Comparison of ENCODE assay signal across 8 mouse cellular contexts in the genomic region with DNA sequence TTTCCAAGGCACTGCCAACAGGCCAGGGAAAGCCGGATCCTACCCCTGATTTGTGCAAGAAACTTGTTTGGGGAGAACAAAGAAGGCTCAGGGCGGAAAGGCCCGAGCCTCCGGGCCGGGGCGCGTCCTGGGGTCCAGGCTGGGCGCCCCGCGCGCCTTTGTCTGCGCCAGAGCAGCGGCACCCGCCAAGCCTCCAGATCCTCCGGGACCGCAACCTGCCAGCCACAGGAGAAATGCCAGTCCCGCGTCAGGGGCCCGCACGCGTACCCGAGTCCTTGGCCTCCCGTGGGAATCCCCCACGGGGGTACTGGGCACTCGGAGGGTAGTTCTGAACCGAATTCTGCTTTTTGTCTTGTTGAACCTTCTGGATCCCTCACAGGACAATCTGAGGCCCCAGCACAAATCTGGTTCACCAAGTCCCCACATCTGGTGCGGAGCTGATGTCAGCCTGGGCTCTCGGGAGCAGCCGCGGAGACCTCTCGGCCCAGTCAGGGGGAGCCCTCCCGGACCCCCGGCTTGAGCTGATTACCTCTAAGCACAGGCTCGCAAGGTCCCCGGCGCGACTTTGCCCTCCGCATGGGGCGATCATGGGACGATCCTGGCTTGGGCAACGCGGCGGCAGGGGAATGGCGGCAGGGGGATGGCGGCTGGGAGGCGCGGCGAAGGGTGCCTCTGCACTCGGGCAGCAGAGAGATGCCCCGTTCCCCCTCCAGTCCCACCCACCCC. TPM values are rescaled to one million over a fixed set of nuclear protein-coding genes. Genes with fewer than 3 reads are reported as not detected.
A peak's percentile ranks its signal among the peaks of the same experiment; 100 is the strongest.
DNase-seq lines count a peak whose midpoint lies in the region; ATAC-seq and TF ChIP-seq lines count a peak whose summit lies in the region.

No protein-coding gene starts in this region.

- H3K4me3 ChIP-seq in kidney, embryonic 14.5 days (ENCODE audit: low read length) = peak overlapping the region; percentile 93
- H3K4me3 ChIP-seq in lung, postnatal 0 days (ENCODE audit: low read depth, low read length) = peak overlapping the region; percentile 87

- no peak for TF ChIP-seq EP300 in lung, postnatal 0 days (IDR thresholded peaks at IDR 0.05)

- peak overlapping the region; percentile 90 for H3K27ac ChIP-seq in kidney, embryonic 14.5 days (ENCODE audit: low read depth, low read length)
- H3K27ac ChIP-seq in lung, postnatal 0 days (ENCODE audit: low read length) = peak overlapping the region; percentile 96

- ATAC-seq in kidney, embryonic 14.5 days (ENCODE audit: low FRiP score, low TSS enrichment) = peak; percentile 75
- peak; percentile 24 for ATAC-seq in lung, postnatal 0 days

- H3K36me3 ChIP-seq in kidney, embryonic 14.5 days (ENCODE audit: control insufficient read depth, insufficient read depth, low read length) = no peaks in the 10 kb centered on the region
- H3K36me3 ChIP-seq in lung, postnatal 0 days (ENCODE audit: insufficient read depth, low read length) = no peaks in the 10 kb centered on the region

- no peaks in the 10 kb centered on the region for H3K27me3 ChIP-seq in kidney, embryonic 14.5 days (ENCODE audit: control insufficient read depth, insufficient read depth, low read length)
- H3K27me3 ChIP-seq in lung, postnatal 0 days (replicated peaks; ENCODE audit: insufficient read depth, low read length) = no peaks in the 10 kb centered on the region

- H3K9me3 ChIP-seq in kidney, embryonic 14.5 days (ENCODE audit: control insufficient read depth, low read length) = no peaks in the 10 kb centered on the region
- H3K9me3 ChIP-seq in lung, postnatal 0 days (ENCODE audit: low read length) = no peaks in the 10 kb centered on the region

- 0 out of 2 replicates have a peak, but pooled peaks have one; percentile 10 for TF ChIP-seq CTCF in lung, postnatal 0 days (IDR thresholded peaks at IDR 0.05)

- peak overlapping the region; percentile 97 for H3K9ac ChIP-seq in kidney, embryonic 14.5 days (ENCODE audit: low read depth, low read length)
- H3K9ac ChIP-seq in lung, postnatal 0 days (replicated peaks; ENCODE audit: low read depth) = peak overlapping the region; percentile 98

- DNase-seq in lung, adult 18-20 months = peak; percentile 43 to 48
- no peak for DNase-seq in lung, postnatal 25 days (ENCODE audit: low spot score)
- peak; percentile 22 for DNase-seq in cerebellum, adult 9-11 months
- peak; percentile 53 to 54 for DNase-seq in gastrocnemius, postnatal 4 days (ENCODE audit: low spot score in 2 of 2)
- DNase-seq in lung, postnatal 0 days (ENCODE audit: low spot score) = peak; percentile 62
- peak; percentile 41 for DNase-seq in right cerebral cortex, postnatal 25 days
- DNase-seq in thymus, adult 18-20 months = no peak

- under 1% methylated on average over 50 of the region's 50 CpGs for WGBS in kidney, embryonic 14.5 days
- WGBS in lung, postnatal 0 days = under 1% methylated on average over 40 of the region's 50 CpGs

- H3K4me1 ChIP-seq in kidney, embryonic 14.5 days (ENCODE audit: control insufficient read depth, insufficient read depth, low read length) = peaks cover 20% of the 10 kb centered on the region
- H3K4me1 ChIP-seq in lung, postnatal 0 days (ENCODE audit: insufficient read depth, low read depth, low read length) = peaks cover 21% of the 10 kb centered on the region

- H3K4me2 ChIP-seq in kidney, embryonic 14.5 days (replicated peaks; ENCODE audit: low read depth, low read length) = peak overlapping the region; percentile 84
- H3K4me2 ChIP-seq in lung, postnatal 0 days (replicated peaks; ENCODE audit: low read depth, low read length) = peak overlapping the region; percentile 82

RNA-seq across cellular contexts. Expression of a gene that starts 30.5 kb away (rescaled TPM):
- 100 to 1,000 TPM; 330 to 368 TPM for total RNA-seq in gastrocnemius, postnatal 4 days (2021)
- 19.1 and 32.9 TPM in 2 replicates for polyA plus RNA-seq in kidney, embryonic 14.5 days (2014; fragmentation: Nextera tagmentation; extraction: Ambion mirVana)
- polyA plus RNA-seq in lung, postnatal 0 days (2015; fragmentation: Nextera tagmentation; extraction: Ambion mirVana) = 12.9 and 14.3 TPM in 2 replicates

Comparison
In these comparisons a context has a peak if more than half of its experiments do, and no peak if none do; other contexts are left out.
1. DNase-seq: peak in lung, adult 18-20 months (2 of 2), cerebellum, adult 9-11 months (single experiment), gastrocnemius, postnatal 4 days (2 of 2), lung, postnatal 0 days (single experiment) and right cerebral cortex, postnatal 25 days (single experiment); none in lung, postnatal 25 days (single experiment) and thymus, adult 18-20 months (0 of 2).